Mouse (Mus musculus) cerebellum, postnatal 4 days (tissue): ENCODE measurements around the gene Gpr89.

Experiments
- DNase-seq, 2 experiments: peaks; one replicate each; pipeline ENCODE4 v3.0.0; 2022; ENCODE audit warnings: low spot score in 2 of 2, mixed read lengths in 1 of 2

Gpr89 gene

DNA sequence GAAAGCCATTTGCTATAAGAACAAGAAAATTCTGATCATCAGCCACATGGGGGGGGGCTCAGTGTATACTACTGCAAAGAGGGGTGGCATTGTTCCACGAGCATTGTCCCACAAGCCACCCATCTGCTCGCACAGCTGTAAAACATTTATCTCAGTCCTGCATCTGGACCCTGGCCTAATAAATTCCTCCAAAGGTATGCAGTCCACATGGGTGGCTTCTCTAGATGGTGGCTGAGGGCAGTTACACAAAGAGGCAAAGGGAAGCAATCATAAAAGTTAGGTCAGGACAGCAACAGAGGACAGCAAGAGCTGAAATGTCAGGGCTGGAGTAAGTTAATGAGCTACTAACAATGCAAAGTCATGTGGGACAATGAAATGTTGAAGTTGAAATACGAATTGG, 81.4 kb downstream of the Gpr89 start:
- no peak for DNase-seq

DNA sequence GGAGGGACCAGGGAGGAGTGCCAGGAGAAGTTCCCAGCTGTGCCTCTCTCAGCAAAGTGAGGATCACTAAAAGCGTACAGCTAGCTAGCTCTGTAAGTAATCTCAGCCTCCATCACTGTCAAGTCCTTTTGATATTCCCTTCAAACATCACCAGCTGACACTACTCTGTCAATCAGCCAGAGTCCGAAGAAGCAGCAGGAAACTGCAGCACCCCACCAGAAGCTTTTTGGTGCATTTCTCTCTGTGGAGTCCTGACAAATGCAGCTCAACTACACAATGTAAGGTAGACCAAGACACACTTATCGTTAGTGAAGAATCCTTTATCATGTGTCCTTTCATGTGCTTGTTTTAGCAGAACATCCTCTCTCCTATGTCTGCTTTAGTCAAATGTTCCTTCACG, 83.6 kb downstream of the Gpr89 start:
- DNase-seq: no peak

DNA sequence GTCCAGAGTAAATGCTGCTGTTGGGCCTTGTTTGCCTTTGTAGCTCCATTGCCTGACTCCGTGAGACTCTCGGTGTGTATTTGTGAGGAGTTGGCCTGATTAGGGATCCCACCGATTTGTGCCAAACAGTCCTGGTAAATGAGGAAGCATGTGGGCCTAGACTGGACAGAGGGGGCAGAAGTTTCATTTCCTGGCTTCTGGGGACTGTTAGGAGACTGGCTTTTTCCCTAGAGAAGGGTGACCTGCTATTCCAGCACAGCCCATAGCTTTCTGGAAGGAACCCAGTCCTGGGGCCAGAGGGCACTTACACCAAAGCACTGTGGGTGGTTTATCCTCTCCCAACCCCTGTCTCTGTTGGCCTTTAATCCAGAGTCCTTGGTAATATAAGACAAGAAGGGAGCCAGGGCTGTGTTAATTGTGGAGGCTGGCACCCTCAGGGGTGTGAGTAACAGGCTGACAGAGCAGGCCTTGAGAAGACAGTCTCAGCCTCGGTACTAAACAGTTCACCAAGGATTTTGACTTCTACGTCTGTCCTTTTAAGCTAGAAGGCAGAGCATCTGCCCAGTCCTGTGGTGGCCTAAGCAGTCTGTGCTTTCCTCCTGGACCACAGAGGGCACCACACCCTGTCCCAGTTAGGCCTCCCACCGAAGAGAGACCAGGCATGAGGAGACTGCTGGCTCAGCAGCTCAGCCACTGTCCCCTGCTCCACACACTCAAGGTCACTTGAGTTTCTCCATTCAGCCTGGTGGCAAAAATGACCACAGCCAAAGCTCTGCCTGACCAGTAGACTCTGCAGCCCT, 84.8 kb downstream of the Gpr89 start:
- DNase-seq: no peak
